Mouse (Mus musculus) natural killer cell, adult 2 months (primary cell): ENCODE measurements at regions not wholly inside any gene's neighbourhood (a gene's known extent, or its start where the extent isn't known, plus 50 kb on each side); places are given as distances from the start of the nearest gene placed in this dataset.

Source experiments
- DNase-seq, 2 experiments: peaks; one replicate each; pipeline ENCODE4 v3.0.0; 2022; ENCODE audit warnings: low spot score in 2 of 2

GRCm38 (mm10) chr10:14217284-14217683, 251.4 kb downstream of the Hivep2 start:
- DNase-seq, result no peak

- no peak for DNase-seq
Measured at GRCm38 (mm10) chr10:14216191-14216992, 250.5 kb downstream of the Hivep2 start.

- DNase-seq, result no peak
Measured at GRCm38 (mm10) chr10:14215512-14215911, 249.6 kb downstream of the Hivep2 start.

- no peak for DNase-seq
Measured at GRCm38 (mm10) chr10:14213536-14213935, 247.7 kb downstream of the Hivep2 start.

GRCm38 (mm10) chr10:14211926-14212325, 246.1 kb downstream of the Hivep2 start:
- no peak for DNase-seq

- no peak for DNase-seq
Measured at GRCm38 (mm10) chr10:14211481-14211880, 245.6 kb downstream of the Hivep2 start.

- no peak for DNase-seq
Measured at GRCm38 (mm10) chr10:14210445-14210844, 244.6 kb downstream of the Hivep2 start.

GRCm38 (mm10) chr10:14210045-14210444, 244.2 kb downstream of the Hivep2 start:
- no peak for DNase-seq

- peak in 1 of 2 experiments; percentile 9 for DNase-seq
Measured at GRCm38 (mm10) chr10:14208206-14208605, 242.3 kb downstream of the Hivep2 start.

GRCm38 (mm10) chr10:14207616-14208015, 241.7 kb downstream of the Hivep2 start:
- peak; percentile 16 to 47 for DNase-seq

GRCm38 (mm10) chr10:14207051-14207570, 241.2 kb downstream of the Hivep2 start:
- no peak for DNase-seq
